Comparison of ENCODE assay signal across 8 mouse cellular contexts in genomic region chr16:52032376-52033330, GRCm38 (mm10). TPM values are rescaled to one million over a fixed set of nuclear protein-coding genes. Genes with fewer than 3 reads are reported as not detected.
DNase-seq lines count a peak whose midpoint lies in the region; ATAC-seq lines count a peak whose summit lies in the region.

No protein-coding gene starts in this region.

- peak overlapping the region; percentile 62 for H3K4me2 ChIP-seq in kidney, embryonic 14.5 days (replicated peaks; ENCODE audit: low read depth, low read length)
- H3K4me2 ChIP-seq in forebrain, embryonic 15.5 days (replicated peaks): peak overlapping the region; percentile 61
- peak overlapping the region; percentile 98 for H3K4me2 ChIP-seq in liver, embryonic 15.5 days

- H3K36me3 ChIP-seq in kidney, embryonic 14.5 days (ENCODE audit: control insufficient read depth, insufficient read depth, low read length): peaks cover 15% of the 10 kb centered on the region; the same call in 1 of the 2 replicates
- peaks cover 13% of the 10 kb centered on the region; the same call in 1 of the 2 replicates for H3K36me3 ChIP-seq in forebrain, embryonic 15.5 days
- H3K36me3 ChIP-seq in liver, embryonic 15.5 days (replicated peaks): no peaks in the 10 kb centered on the region

- DNase-seq in kidney, adult 8-10 months: no peak
- DNase-seq in Muller cell, postnatal 12 days (ENCODE audit: inconsistent ontology term): peak; percentile 36
- DNase-seq in ovary, postnatal 36 days (ENCODE audit: low spot score): no peak
- DNase-seq in urinary bladder, postnatal 10 days (ENCODE audit: low spot score): no peak
- DNase-seq in cerebellum, adult 9-11 months: no peak

- peaks cover 30% of the 10 kb centered on the region for H3K4me1 ChIP-seq in kidney, embryonic 14.5 days (ENCODE audit: control insufficient read depth, insufficient read depth, low read length)
- H3K4me1 ChIP-seq in forebrain, embryonic 15.5 days: peaks cover 52% of the 10 kb centered on the region
- H3K4me1 ChIP-seq in liver, embryonic 15.5 days (replicated peaks): peaks cover 23% of the 10 kb centered on the region

- ATAC-seq in kidney, embryonic 14.5 days (ENCODE audit: low FRiP score, low TSS enrichment): no peak
- ATAC-seq in forebrain, embryonic 15.5 days (replicated peaks): no peak
- ATAC-seq in liver, embryonic 15.5 days (ENCODE audit: insufficient read depth): no peak

- H3K27ac ChIP-seq in kidney, embryonic 14.5 days (ENCODE audit: low read depth, low read length): peak overlapping the region; percentile 95; the same call in 1 of the 2 replicates
- peak overlapping the region; percentile 98 for H3K27ac ChIP-seq in forebrain, embryonic 15.5 days (replicated peaks)
- no peak overlapping the region; the same call in 1 of the 2 replicates for H3K27ac ChIP-seq in liver, embryonic 15.5 days (replicated peaks)

- no peaks in the 10 kb centered on the region for H3K9me3 ChIP-seq in kidney, embryonic 14.5 days (ENCODE audit: control insufficient read depth, low read length)
- no peaks in the 10 kb centered on the region for H3K9me3 ChIP-seq in forebrain, embryonic 15.5 days
- no peaks in the 10 kb centered on the region for H3K9me3 ChIP-seq in liver, embryonic 15.5 days (replicated peaks)

- peak overlapping the region; percentile 86 for H3K9ac ChIP-seq in kidney, embryonic 14.5 days (ENCODE audit: low read depth, low read length)
- H3K9ac ChIP-seq in forebrain, embryonic 15.5 days (replicated peaks): peak overlapping the region; percentile 96
- H3K9ac ChIP-seq in liver, embryonic 15.5 days: peak overlapping the region; percentile 80

- 17% methylated on average over 28 of the region's 29 CpGs for WGBS in kidney, embryonic 14.5 days
- WGBS in forebrain, embryonic 15.5 days: 8% methylated on average over 29 of the region's 29 CpGs
- 22% methylated on average over 29 of the region's 29 CpGs for WGBS in liver, embryonic 15.5 days (ENCODE audit: insufficient replicate concordance)

- H3K4me3 ChIP-seq in kidney, embryonic 14.5 days (ENCODE audit: low read length): peak overlapping the region; percentile 96
- H3K4me3 ChIP-seq in forebrain, embryonic 15.5 days: peak overlapping the region; percentile 98
- H3K4me3 ChIP-seq in liver, embryonic 15.5 days (replicated peaks): peak overlapping the region; percentile 87

- no peaks in the 10 kb centered on the region for H3K27me3 ChIP-seq in kidney, embryonic 14.5 days (ENCODE audit: control insufficient read depth, insufficient read depth, low read length)
- no peaks in the 10 kb centered on the region for H3K27me3 ChIP-seq in forebrain, embryonic 15.5 days
- H3K27me3 ChIP-seq in liver, embryonic 15.5 days: no peaks in the 10 kb centered on the region

RNA-seq across cellular contexts. Expression of gene Cblb, which starts 1.6 kb away (rescaled TPM):
- 13.9 and 27.2 TPM in 2 replicates for polyA plus RNA-seq in kidney, embryonic 14.5 days (2014; fragmentation: Nextera tagmentation; extraction: Ambion mirVana)
- 19.0 TPM in 2 replicates for polyA plus RNA-seq in forebrain, embryonic 15.5 days (2015; fragmentation: Nextera tagmentation; extraction: Ambion mirVana)
- polyA plus RNA-seq in liver, embryonic 15.5 days (2015; fragmentation: Nextera tagmentation; extraction: Ambion mirVana): 1.8 TPM in 2 replicates
